Mouse (Mus musculus) megakaryocyte, embryonic 14.5 days (primary cell): ENCODE data around the gene Asap2.

ENCODE experiments used
- FLI1 ChIP-seq: IDR thresholded peaks from 2 replicates; pipeline ENCODE4 v1.6.1; 2012; ENCODE audit warnings: low read length, inconsistent platforms, mixed read lengths
- GATA1 ChIP-seq: IDR thresholded peaks from 3 replicates; pipeline ENCODE4 v1.6.1; 2012; ENCODE audit warnings: mixed read lengths, low read length, inconsistent platforms, borderline replicate concordance

- no peak for TF ChIP-seq GATA1
- TF ChIP-seq FLI1 = no peak
Measured at GRCm38 (mm10) chr12:21229076-21229918, 239.0 kb downstream of the Asap2 start.
